Mouse (Mus musculus) thymus, postnatal 10 days (tissue): ENCODE measurements around the gene Cdc42se1.

Experiments used
- DNase-seq, 2 experiments: peaks; one replicate each; pipeline ENCODE4 v3.0.0; 2021; ENCODE audit warnings: low spot score in 2 of 2

Gene Cdc42se1

DNA sequence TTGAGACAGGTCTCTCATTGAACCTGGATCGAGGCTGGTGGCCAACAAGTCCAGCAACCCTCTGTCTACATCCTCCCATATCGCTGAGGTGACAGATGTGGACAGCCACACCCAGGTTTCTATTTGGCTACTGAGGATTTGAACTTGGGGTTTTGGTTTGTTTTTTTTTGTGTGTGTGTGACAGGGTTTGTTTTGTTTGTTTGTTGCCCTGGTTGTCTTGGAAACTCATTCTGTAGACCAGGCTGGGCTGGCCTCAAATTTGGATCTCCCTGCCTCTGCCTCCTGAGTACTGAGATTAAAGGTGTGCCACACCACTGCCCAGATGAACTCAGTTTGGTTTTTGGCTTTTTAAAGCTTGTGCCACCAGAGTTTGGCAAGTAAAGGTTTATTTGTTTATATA is 5.5 kb upstream of the Cdc42se1 start:
- no peak for DNase-seq

DNA sequence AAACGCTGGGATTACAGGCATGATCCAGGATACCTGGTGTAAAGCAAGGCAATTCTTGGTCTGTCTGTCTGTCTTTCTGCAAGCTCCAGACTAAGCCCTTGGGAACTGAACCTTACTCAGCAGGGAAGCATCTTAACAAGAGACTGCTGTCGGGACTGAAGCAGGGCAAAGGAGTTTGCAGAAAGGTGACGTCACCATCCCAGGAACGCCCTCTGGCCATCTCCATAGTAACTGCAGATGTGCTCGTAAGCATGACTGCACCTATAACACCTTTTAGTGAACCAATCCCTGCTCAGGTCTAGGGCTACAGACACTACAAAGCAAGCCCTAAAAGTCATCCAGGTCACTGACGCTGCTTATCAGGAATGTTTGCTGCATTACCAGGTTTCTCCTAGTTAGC is 4.2 kb upstream of the Cdc42se1 start:
- no peak for DNase-seq

DNA sequence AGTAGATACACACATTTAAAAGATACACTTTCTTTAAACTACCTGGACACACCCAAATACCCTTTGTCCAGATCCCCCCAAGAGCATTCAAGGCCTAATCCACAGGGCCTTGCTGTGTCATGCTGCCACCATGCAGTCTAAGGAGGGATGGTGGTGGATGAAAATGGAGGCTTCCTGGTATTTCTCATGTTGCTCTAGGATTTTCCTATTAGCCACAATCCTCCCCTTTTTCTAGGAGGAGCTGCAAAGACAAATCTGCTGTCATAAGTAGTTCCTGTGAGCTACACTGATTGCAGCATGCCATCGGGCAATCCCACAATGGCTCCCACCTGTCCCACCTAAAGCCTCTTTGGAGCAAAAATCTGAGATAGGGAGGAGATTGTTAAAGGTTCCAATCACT is 1.3 kb upstream of the Cdc42se1 start:
- DNase-seq = no peak

DNA sequence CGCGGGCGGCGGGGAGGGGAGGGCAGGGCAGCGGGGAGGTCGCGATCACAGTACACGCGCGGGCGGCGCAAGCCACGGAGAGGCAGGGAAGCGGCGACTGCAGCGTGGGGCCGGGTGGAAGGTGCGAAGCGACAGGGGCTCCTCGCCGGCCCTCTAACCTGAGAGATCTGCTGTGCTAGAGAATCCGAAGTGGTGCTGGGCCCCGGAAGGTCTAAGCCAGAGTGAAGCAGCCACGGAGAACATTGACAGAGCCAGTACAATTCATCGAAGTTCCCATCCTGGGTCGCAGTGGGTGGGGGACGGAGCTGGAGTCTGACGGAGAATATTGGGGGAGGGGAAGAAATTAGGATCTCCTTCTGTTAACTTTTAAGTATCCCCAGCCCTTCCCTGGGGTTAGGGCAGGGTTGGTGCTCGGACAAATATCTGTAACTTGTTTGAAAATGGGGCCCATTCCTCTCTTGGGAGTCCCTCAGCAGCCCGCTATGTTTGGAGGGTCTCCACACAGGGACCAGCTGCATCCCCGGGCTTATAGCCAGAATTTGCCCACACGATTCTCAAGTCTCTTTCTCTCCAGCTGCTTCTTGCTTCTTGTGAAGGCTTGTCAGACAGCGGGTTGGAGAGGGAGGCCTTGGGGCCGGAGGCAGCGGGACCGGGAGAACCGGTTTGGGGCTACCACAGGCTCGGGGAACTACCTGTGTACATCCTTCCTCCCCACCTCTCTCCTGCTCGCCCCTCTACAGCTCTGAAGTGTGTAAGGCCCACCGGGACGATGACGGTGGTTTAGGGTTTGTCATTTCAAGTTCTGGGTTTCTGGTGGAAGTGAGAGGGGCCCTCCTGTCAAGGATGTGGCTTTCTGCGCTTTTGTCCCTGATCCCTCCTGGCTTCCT is 605 bp downstream of the Cdc42se1 start:
- peak; percentile 32 to 41 for DNase-seq

DNA sequence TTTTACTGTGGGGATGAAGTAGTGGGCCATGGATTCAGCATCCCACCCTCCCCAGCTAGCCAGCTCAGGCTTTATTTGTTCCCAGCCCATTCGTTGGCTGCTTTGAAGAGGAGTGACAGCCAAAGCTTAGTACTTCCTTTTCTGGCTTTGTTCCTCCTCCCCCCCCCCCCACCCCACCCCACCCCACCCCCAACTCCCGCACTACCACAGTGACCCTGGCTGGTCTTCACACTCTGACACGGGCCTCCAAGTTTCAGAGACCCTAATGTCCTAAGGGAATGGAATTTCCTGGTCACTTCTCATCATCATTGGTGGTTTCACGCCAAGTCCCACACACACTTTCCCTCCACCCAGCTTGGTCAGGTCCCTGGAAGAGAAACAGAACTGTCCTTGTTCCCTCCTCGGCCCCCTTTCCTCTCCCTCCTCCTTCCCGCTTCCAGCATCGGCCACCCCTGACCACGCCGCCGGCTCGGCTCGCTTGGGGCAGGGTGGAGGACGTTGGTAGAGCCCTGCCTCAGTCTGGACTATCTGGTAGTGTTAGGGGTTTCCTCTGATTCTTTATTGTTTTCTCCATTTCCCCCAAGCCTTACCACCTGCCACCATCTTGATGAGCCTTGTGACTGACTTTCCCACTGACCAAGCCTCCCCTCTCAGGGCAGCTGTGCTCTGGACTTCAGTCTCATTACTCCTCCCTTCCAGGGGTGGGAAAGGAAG is 1.4 kb downstream of the Cdc42se1 start:
- DNase-seq = peak; percentile 19 to 22

DNA sequence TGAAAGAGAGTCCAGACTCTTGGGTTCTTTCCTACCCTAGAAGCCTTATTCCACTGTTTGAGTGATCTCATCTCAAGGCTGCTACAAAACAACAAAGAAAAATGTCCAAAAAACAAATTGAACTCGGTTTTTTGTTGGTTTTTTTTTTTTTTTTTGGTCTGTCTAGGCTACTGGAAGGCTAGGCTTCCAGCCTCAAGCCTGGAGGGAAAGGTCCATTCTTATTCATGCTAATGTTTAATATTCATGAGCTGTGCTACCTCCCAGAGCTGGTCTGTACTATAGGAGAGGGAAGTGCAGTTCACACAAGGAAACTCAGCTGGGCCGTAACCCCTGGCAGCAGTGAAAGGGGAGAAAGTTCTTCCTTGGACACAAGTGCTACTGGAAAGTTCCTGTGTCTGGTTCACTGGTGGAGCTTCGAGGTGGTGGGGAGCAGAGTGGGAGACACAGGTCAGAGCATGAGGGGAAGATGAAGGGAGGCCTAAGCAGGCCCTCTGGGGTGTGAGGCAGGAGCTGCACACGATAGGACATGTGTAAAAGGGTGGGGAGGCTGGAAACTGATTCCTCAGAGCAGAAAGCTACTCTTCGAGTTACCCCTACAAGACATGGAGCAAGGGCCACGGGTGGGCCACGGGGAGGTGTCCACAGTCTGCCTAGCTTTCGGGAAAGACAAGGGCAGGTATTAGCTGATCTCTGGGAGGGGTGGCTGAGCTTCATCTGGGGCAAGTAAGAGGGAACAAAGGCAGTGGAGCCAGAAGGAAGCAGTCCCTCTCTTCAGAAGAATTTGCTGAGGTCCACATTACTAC is 2.2 kb downstream of the Cdc42se1 start:
- peak in 1 of 2 experiments; percentile 31 for DNase-seq

DNA sequence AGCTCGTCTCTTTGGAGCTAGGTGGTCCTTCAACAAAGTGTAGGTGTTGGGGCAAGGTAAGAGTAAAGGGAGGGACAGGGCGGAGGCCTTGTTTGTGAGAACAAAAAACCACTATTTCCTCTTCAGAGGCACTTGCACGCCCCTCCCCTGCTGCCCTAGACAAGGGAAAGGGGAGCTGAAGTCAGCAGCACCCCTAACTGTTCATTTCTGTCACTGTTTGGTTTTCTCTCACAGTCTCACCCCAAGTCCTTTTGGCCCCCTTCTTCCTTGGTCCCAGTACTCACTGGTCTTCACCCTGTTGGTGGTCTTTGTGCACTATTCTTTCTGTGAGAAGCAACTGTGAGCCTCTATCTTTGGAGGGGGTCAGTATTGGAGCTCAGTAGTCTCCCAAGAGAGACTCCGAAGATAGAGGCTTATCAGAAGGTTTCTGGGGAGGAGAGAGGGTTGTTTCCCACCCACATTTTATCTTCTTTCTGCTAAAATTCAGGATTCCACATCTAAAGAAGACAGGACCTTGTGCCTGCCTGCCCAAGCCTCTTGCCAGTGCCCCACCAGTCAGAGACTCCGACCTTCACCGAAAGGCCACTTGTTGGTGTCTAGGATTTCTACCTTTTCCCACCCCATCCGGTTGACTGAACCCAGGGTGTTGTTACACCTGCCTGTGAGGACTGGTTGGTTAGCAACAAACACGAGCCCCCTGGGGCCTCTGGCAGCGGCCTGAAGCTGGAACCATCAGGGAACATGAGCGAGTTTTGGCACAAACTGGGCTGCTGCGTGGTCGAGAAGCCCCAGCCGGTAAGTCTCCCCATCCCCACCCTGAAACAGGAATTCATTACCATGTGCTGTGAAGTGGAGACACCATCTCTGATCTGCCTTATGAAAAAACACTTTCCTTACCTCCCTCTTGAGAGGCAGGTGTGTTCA is 3.0 kb downstream of the Cdc42se1 start, which contains the start of gene Mllt11:
Mllt11 (minus strand) TSS at position 874 of the 924 bp plus-strand sequence.
- DNase-seq = peak; percentile 55 to 60

DNA sequence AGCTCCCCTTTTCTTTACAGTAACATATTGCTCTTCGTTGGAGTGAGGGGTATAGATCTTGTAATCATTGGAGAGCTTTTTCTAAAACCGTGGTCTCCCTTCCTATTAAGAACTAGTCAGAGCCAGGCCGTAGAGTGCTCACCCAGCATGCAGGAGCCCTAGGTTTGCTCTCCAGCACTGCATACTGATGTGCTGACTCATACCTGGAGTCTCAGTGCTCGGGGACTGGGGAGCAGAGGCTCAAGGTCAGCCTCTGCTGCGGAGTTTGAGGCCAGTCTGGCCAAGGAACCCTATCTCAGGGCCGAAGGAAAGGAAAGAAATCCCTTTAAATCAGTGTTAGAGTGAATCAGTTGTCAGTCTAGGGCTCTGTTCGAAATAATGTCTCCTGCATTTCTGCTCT is 4.2 kb downstream of the Cdc42se1 start:
- no peak for DNase-seq

DNA sequence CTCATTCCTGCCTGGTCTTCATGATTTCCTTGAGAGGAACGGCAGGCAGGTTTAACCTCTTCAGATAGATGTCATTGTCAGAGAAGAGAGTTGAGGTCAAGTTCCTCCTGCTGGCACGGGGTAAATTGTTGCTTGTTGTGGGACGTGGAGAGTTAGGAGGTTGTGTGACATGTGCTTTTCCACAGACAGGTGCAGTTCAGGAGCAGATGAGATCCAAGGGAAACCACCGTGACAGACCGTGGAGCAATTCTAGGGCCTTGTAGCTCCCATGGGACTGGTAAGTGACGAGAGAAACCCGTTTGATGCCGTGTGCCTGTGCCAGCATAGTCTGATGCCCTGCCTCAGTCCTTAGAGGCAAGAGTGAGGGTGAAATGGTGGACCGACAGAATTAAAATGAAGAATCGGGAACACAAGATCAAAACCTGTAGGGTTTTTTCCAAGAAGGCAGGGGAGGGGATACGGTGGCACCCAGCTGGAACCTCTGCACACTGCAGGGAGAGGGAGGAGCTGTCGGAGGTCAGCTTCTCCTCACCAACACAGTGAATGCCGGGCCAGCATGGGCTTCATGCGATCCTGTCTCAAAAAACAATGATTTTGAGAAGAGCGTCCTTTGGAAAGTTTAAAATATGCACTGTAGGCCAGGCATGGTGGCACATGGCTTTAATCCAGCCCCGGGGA is 4.9 kb downstream of the Cdc42se1 start:
- DNase-seq = no peak

DNA sequence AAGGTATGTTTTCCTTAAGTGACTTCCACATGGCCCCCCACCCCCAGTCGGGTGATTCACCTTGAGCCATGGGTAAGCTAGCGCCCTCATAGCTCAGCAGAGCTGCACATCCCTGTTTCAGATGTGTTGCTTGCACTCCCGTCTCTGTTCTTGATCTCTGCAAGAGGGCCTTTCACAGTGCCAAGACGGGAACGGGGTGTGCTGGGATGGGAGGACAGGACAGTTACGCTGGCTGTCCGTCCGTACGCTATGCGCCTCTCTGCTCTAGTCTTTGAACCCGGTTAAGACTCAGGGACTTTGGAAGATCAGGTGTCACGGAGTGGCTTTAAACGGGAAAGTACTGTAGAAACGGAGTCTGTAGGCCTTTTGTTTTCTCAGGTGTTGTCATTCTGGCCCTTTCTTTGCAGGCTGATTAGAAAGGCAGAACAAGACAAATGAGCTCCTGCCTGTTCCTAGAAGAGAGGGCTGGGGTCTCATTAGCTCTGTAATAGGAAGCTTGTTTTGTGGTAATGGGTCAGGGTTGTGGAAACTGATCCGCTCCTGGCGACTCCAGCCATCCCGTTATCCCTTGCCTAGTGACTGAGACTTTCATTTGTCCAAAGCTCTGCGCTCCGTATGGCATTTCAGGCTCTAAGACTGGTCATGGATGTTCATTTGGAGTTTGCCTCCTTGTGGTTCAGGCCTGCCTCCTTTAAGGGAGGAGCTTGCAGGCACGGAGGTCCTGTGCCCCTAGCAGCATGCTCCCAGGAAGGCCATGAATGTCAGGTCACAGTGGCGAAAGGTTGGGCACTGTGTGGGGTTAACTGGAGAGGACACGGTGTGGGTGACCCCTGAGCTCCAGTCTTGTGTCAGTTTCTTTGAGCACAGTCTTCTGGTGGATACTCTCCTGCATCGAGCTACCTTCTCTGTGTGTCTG is 7.1 kb downstream of the Cdc42se1 start:
- no peak for DNase-seq

DNA sequence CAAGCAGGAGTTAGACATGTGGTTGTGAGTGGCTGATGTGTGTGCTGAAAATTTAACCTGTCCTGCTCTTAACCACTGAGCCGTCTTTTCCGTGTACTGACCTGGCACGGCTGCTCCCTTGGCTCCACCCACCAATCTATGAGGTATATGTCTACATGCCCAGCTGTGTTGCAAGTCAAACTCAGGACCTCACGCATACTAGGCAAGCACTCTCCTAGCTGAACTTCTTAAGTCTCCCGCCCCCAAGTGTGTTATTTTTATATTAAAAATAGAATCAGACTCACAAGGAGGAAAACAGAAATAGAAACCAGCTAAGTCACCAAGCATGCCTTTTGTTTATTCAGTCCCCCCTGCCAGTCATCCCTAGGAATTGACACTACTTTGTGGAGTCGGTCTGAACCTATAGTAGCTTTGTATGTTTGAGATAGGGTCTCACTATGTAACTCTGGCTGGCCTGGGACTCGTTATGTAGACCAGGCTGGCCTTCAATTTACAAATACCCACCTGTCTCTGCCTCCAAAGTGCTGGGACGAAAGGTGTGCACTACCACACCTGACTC is 9.1 kb downstream of the Cdc42se1 start:
- DNase-seq = no peak

DNA sequence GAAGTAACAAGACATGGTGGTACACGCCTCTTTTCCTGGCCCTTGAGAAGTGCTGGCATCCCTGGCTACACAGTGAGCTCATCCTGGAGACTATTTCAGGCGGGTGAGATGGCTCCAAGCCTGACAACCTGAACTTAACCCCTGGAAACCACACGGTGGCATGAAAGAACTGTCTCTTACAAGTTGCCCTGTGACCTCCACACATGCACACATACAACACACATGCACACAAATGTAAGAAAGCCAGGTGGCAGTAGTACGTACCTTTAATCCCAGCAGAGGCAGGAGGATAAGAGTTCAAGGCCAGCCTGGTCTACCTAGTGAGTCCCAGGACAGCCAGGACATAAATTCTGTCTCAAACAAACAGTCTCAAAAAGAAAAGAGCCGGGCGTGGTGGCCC is 10.5 kb downstream of the Cdc42se1 start:
- DNase-seq = no peak

DNA sequence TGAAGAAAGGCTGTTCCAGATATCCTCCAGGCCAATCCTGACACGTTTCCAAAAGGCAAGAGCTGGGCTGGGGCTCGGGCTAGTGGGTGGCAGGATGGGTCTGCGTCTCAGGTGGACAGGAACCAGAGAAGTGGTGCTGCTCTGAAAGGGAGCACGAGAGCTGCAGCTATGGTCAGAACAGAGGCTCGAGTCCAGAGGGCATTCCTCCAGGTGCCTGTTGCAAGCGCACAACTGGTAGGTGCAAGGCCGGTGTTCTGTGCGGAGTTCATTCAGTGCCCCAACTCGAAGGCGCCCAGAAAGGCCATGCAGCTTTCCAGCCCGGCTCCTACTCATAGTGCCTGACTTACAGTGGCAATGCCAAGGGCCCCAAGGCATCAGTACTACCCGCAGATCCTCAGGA is 11.4 kb downstream of the Cdc42se1 start:
- DNase-seq = no peak

DNA sequence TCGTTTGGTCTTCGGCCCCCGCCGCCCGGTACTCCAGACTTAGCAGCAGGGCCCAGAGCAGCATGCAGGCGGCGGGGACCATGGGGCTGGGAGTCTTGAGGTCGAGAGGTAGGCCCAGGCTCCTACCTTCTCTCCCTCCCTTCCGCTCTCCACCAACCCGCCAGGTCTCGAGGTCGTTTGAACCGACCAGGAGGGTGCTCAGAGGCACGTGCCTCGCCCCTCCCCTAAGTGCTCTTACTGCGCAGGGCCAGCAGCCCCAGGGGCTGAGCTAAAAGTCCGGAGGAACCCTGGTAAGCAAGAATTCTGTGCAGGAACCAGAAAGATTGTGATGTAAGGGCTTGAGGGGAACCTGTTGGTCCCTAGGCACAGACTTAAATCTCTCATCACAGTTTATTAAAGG is 12.4 kb downstream of the Cdc42se1 start:
- no peak for DNase-seq

DNA sequence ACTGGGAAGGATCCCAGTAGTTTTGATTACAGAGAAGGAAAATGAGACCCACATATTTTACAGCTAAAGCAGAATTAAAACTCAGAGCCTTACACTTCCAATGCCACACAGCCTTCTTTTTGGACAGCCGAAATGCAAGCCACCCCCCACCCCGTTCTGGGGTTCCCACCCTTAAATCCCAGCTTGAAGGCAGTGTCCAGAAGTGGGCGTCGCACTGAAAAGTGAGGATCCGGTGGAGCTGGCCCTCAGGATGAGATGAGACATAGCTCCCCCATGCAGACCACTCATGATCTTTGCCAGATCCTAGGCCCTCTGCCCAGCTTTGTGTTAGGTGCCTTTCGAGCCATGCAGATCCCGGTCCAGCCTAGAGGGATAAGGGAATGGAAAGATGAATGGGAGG is 13.0 kb downstream of the Cdc42se1 start, which contains the start of gene Gm128:
Gm128 (minus strand) TSS at position 101 of the 400 bp plus-strand sequence.
- DNase-seq = no peak

DNA sequence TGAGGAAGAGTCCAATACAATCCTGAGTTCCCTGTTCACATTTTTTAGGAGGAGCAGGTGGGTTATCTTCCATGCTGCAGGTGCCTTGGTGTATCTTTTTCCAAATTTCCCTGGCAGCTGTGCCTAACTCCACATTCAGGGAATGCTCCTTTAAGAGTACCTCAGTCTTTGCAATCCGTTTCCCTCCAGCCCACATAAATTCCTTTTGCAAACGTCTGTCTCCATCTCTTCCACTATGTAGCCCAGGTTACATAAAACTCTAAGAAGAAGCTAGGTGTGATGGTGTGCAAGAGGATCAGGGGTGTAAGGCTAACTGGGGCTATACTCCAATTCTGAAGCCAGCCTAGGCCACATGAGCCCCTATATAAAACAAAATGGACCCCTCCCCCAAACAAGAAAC is 14.6 kb downstream of the Cdc42se1 start:
- no peak for DNase-seq

DNA sequence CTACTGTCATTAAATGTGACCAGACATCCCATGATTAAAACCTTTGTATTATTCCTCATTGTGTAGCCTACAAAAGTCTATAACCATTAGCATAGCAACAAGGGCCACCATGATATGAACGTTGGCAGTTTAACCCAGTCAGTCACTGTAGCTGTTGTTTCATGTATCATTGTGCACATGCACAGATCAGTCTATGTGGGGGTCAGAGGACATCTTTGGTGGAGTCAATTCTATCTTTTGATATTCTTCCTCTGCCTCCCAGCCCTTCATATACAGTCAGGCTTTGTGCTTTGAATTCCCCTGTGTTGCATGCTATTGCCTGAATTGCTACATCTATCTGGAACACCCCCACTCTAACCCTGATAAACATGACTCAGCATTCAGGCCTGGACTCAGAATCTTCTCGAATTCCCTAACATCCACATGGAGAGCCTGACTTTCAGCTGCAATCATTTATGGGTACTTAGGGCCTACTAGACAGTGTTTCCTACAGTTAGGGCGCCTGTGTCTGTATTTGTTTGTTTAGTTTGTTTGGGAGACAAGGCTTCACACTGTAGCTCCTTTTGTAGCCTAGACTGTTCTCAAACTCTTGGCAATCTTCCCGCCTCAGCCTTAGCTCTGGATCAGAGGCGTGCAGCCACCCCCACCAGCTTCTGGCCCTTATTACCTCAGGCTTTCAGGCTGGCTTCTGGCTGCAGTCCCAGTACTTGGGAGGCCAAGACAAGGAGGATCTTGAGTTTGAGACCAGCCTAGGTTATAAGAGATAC is 18.1 kb downstream of the Cdc42se1 start:
- DNase-seq = no peak

DNA sequence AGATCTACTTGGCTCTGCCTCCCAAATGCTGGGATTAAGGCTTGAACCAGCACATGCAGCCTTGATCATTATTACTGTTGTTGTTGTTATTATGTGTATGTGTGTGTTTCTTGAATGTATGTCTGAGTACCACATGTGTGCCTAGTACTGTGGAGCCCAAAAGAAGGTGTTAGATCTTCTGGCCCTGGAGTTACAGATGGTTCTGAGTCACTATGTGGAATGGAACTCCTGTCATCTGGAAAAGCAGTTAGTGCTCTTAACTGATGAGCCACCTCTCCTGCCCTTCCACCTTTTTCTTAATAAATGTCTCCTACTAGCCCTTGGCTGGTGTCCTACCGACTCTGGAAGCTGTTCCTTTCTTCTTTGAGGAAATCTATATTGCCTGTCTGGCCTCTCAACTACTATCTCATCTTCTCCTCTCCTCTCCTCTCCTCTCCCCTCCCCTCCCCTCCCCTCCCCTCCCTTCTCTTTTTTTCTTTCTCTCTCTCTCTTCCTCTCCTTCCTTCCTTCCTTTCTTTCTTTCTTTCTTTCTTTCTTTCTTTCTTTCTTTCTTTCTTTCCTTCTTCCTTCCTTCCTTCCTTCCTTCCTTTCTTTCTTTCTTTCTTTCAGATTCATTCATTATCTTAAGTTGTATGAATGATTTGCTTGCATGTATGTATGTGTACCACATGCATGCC is 19.3 kb downstream of the Cdc42se1 start:
- no peak for DNase-seq
